Mouse (Mus musculus): ENCODE data around the gene Slc25a29.
A peak's percentile ranks its signal among the peaks of the same experiment; 100 is the strongest.

The Slc25a29 gene

DNA sequence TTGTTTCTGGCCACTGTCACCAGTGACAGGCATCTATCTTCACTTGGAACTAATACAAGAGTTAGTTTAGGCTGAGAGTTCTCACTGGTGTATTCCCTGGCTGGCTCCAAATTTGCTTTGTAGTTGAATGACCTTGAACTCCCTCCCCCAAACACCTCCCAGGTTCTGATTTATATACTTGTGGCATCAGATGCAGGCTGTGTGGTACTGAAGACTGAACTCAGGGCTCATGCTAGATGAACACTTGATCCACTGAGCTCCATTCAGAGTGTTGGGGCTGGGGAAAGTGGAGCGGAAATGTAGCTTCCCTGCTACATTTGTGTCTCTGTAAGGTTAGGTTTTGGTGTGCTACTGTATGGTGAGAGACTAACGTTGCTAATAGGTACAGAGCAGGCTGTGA lies 31.3 kb downstream of the Slc25a29 start:
- no peak for DNase-seq (ENCODE audit: extremely low read depth, insufficient read length, low spot score)

DNA sequence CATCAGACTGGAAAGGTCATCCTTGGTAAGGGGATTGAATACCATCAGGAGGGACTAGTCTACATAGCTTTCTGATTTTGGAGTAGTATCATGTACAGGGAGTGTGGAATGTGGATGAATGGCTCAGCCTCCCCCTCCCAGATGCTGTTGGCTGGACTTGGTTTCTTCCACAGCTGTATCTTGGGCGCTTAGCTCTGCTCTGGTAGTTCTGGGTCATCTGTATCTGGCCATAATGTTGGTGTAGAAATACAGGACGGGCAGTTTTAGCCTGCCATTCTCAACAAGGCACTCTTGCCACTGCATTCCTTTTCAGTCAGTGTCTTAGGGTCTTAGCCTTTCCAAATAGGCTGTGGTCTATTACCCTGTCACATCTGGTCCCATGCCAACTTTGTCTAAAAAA lies 34.1 kb downstream of the Slc25a29 start:
- no peak for DNase-seq (ENCODE audit: extremely low read depth, insufficient read length, low spot score)

DNA sequence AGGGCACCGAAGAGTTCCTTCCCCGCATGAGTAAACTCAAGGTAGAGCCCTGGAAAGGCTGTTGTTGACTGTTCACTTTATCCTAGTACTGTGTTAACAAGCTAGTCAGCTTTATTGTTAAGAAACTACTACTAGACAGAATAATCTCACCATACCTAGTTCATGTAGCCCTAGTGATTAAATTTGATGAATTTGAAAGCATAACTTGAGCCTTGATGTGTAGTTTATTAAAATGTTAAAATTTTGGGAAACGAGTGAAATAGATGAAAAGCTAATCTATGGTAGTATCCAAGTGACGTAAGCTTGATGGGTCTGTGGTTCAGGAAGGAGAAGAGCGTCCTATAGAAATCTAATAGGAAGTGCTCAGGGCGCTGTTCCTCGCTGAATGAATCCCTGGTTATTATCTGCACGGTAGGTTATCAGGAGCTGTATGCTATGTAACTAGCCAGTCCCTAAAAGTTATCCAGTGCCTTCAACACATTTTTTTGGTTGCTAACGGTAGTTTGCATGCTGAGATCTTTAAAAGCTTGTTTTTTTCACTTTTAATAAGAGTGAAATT lies 40.6 kb downstream of the Slc25a29 start:
- no peak for DNase-seq (ENCODE audit: extremely low read depth, insufficient read length, low spot score)

DNA sequence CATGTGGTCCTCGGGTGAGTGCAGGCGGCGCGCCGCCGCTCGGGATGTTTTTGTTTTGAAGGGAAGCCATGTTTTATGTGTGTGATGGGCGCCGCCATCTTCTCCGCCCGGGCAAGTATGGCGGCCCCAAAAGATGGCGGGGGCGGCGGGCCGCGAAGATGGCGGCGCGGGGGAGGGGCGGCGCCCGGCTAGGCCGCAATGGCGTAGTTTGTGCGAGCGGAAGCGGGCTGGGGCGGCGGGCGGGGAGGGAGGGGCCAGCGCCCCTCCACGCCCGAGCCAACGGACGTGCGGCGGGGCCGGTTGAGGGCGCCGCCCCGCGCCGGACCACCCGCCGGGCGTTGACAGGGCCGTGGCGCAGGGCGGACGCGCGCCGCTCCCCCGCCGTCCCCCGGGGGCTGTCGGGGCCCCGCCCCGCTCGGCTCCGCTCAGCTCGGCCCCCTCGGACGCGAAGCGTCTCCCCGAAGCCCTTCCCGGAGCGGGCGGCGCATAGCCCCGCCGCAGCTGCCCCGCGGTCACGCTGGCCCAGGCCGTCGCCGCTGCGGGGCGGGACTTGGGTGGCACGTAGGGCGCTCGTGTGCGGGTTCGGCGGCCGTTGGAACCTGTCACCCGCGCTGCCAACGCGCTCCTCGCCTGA lies 41.5 kb downstream of the Slc25a29 start:
- DNase-seq (ENCODE audit: extremely low read depth, insufficient read length, low spot score) = peak; percentile 85

DNA sequence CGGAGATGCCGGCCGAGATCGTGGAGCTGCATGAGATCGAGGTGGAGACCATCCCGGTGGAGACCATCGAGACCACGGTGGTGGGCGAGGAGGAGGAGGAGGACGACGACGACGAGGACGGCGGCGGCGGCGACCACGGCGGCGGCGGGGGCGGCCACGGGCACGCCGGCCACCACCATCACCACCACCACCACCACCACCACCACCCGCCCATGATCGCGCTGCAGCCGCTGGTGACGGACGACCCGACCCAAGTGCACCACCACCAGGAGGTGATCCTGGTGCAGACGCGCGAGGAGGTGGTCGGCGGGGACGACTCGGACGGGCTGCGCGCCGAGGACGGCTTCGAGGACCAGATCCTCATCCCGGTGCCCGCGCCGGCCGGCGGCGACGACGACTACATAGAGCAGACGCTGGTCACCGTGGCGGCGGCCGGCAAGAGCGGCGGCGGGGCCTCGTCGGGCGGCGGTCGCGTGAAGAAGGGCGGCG lies 42.2 kb downstream of the Slc25a29 start:
- DNase-seq (ENCODE audit: extremely low read depth, insufficient read length, low spot score) = peak; percentile 19

DNA sequence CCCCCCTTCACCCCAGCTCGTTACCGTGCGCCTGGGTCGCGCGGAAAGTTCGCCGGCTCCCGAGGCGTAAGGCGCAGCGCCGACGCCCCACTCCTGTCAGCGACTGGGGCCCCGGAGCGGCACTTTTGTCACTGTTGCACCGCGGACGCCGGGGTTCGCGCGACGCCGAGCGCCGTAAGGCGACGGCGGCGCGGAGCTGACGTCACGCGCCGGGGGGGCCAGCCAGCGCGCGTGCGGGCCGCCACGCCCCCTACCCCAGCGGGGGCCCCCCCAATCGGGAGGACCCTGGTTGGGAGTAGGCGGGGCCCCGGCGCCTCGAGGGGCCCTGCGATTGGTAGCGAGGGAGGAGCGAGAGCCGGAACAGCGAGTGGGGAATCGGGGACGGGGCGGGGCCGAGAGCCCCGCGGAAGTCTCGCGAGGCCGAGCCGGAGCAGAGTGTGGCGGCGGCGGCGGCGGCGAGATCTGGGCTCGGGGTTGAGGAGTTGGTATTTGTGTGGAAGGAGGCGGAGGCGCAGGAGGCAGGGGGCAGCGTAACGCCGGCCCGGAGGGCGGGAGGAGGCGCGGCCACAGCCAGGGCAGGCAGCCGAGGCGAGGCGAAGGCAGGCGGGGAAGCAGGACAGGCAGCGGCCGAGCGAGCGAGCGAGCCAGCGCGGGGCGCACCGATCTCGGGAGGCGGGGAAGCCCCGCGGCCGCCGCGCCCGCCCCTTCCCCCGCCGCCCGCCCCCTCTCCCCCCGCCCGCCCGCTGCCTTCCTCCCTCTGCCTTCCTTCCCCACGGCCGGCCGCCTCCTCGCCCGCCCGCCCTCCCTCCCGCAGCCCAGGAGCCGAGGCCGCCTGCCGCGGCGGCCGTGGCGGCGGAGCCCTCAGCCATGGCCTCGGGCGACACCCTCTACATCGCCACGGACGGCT lies 42.9 kb downstream of the Slc25a29 start, which contains the start of gene Yy1:
Gene Yy1, plus strand, starts transcription at position 428 of the 907 bp plus-strand sequence.
- peak; percentile 97 for DNase-seq (ENCODE audit: extremely low read depth, insufficient read length, low spot score)

DNA sequence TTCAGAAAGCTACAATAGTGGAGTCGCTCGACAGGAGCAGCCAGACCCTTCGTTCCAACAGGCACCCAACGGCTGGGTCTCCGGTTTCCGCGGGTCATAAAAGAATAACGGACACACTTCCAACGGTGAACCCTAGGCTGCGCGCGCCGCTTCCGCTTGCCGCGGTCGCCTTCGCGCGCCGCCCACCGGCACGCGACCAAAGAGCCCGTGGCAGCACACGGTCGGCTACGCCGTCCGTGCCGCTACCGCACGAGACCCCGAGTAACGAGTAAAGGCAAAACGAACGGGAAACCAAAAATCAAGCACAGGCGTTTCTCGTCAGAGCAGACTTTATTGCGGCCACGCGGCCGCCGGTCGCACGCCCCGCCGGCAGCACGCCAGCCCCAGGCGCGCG lies 43.5 kb downstream of the Slc25a29 start:
- peak; percentile 79 for DNase-seq (ENCODE audit: extremely low read depth, insufficient read length, low spot score)

DNA sequence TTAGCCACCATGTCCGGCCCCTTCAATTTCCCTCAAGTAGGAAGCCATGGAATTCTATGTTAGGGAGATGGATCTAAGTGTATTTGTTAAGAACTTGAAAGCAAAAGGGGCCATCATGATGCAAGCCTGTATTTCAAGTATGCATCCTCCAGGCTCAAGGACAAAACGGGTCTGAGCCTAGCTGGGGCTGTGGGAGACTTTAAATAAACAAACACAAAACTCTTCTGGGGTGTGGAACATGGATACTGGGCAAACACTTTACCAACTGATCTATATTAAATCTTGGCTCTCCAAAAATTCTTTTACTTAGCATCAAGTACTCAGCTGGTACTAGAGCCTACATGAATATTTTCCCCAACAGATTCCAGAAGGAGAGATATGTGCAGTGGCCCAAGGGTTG lies 48.4 kb downstream of the Slc25a29 start:
- DNase-seq (ENCODE audit: extremely low read depth, insufficient read length, low spot score) = no peak

DNA sequence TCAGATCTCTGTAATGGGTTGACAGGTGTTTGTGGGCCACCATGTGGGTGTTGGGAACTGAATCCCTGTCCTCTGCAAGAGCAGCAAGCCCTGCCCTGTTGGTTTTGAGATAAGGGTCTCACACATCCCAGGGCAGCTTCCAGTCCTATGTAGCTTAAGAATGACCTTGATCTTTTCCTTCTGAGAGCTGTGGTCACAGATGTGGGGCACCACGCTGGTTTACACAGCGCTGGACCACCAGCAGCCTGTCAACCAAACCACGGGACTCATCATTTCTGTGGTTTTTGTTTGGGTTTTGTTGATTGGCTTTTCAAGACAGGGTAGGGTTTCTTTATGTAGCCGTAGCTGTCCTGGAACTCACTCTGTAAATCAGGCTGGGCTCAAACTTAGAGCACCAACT lies 50.5 kb downstream of the Slc25a29 start:
- DNase-seq (ENCODE audit: extremely low read depth, insufficient read length, low spot score) = no peak

DNA sequence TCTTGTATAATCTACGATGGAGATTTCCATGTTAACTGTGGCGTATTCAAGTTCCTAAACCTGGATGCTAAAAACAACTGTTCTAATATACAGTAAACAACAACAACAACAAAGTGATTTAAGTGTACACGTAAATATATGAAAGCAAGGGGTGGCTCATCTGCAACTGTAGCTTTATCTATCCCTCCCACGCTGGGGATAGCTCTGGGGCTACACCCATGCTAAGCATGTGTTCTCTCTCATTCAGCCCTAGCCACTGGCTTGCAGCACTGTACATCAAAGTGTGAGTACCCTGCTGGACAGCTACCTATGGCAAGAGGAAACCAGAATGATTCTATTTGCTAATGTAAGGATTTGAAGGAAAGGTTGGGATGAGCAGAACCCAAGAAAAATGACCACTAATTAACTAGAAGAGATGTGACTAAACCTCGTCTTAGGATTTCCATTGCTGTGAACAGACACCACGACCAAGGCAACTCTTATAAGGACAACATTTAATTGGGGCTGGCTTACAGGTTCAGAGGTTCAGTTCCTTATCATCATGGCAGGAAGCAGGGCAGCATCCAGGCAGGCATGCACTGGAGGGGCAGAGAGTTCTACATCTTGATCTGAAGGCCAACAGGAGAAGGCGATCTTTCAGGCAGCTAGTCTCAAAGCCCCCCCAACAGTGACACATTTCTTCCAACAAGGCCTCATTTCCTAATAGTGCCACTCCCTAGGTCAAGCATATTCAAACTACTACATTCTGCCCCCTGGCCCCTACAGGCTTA lies 55.4 kb downstream of the Slc25a29 start:
- DNase-seq (ENCODE audit: extremely low read depth, insufficient read length, low spot score) = no peak
